Mouse (Mus musculus) embryonic facial prominence, embryonic 11.5 days (tissue): Measurements from ENCODE around the gene Herpud1. TPM values are rescaled to one million over a fixed set of nuclear protein-coding genes. Genes with fewer than 3 reads are reported as not detected.

ENCODE experiments used
- ATAC-seq: fragments of 200-750 bp; cut with Nextera tagmentation; replicated peaks from 2 replicates; pipeline ENCODE4 v1.8.0; 2017; ENCODE audit warnings: low read depth; ENCODE audit not compliant: insufficient number of reproducible peaks, low FRiP score, low TSS enrichment
- DNase-seq: peaks from one replicate; pipeline ENCODE4 v3.0.0-alpha.2; 2015; ENCODE audit warnings: low spot score
- H3K27ac ChIP-seq: fragments of 300-500 bp; sonication (generic); replicated peaks from 2 replicates; pipeline ENCODE4 v1.5.1; 2014; ENCODE audit warnings: mild to moderate bottlenecking, low read depth, low read length, control low read depth
- H3K27me3 ChIP-seq: fragments of 300-500 bp; sonication (generic); 2 replicates; pipeline ENCODE4 v1.6.1; 2014; ENCODE audit warnings: mild to moderate bottlenecking, low read length, moderate library complexity, mixed read lengths; ENCODE audit not compliant: control insufficient read depth, insufficient read depth
- H3K36me3 ChIP-seq: fragments of 300-500 bp; sonication (generic); replicated peaks from 2 replicates; pipeline ENCODE4 v1.6.1; 2014; ENCODE audit warnings: low read depth, mild to moderate bottlenecking, low read length, moderate library complexity, mixed read lengths; ENCODE audit not compliant: control insufficient read depth, insufficient read depth
- H3K4me1 ChIP-seq: fragments of 300-500 bp; sonication (generic); 2 replicates; pipeline ENCODE4 v1.6.1; 2014; ENCODE audit warnings: low read length, mixed read lengths; ENCODE audit not compliant: control insufficient read depth, insufficient read depth
- H3K4me2 ChIP-seq: fragments of 300-500 bp; sonication (generic); 2 replicates; pipeline ENCODE4 v1.6.1; 2014; ENCODE audit warnings: low read depth, mild to moderate bottlenecking, control low read depth, low read length, moderate library complexity
- H3K4me3 ChIP-seq: fragments of 300-500 bp; sonication (generic); 2 replicates; pipeline ENCODE4 v1.5.1; 2014; ENCODE audit warnings: low read depth, low read length, control low read depth
- H3K9ac ChIP-seq: fragments of 300-500 bp; sonication (generic); replicated peaks from 2 replicates; pipeline ENCODE4 v1.6.1; 2014; ENCODE audit warnings: mild to moderate bottlenecking, control low read depth, low read length
- H3K9me3 ChIP-seq: fragments of 300-500 bp; sonication (generic); replicated peaks from 2 replicates; pipeline ENCODE4 v1.6.1; 2016; ENCODE audit warnings: mild to moderate bottlenecking, low read length, inconsistent platforms, mixed read lengths; ENCODE audit not compliant: control insufficient read depth
- WGBS: fragments of 180-500 bp; shearing (Covaris S2); extraction: QIAGEN DNeasy Blood & Tissue Kit; methylation state at CpG from one replicate; pipeline ENCODE4 v1.1.7; 2014; 5-methylcytosine and 5-hydroxymethylcytosine counted together
- polyA plus RNA-seq: library from polyadenylated mRNA; unstranded; fragments of >200 nt; fragmentation: Nextera tagmentation; extraction: Ambion mirVana; gene quantifications from 2 replicates; pipeline ENCODE4 v1.2.1, GENCODE M21; 2014

The Herpud1 gene
- polyA plus RNA-seq, 1 experiment from 2014 or later = 54.8 TPM

- WGBS = 78% methylated on average over 9 of the region's 9 CpGs
- Histone ChIP-seq H3K27ac (no peak overlapping the region), H3K27me3 (no peaks in the 10 kb centered on the region), H3K4me3 (no peak overlapping the region), H3K9me3 (no peaks in the 10 kb centered on the region), H3K36me3 (no peaks in the 10 kb centered on the region), H3K9ac (no peak overlapping the region), H3K4me1 (no peaks in the 10 kb centered on the region), H3K4me2 (no peak overlapping the region)
- DNase-seq = no peak
- no peak for ATAC-seq
These were observed 37.8 kb upstream of the Herpud1 start for GRCm38 (mm10) chr8:94348425-94348824.

- Histone ChIP-seq H3K9ac (no peak overlapping the region), H3K27me3 (no peaks in the 10 kb centered on the region), H3K4me3 (no peak overlapping the region), H3K36me3 (no peaks in the 10 kb centered on the region), H3K27ac (no peak overlapping the region), H3K9me3 (no peaks in the 10 kb centered on the region), H3K4me1 (no peaks in the 10 kb centered on the region), H3K4me2 (no peak overlapping the region)
- ATAC-seq = no peak
- no peak for DNase-seq
- WGBS = 78% methylated on average over 7 of the region's 7 CpGs
These were observed 32.1 kb upstream of the Herpud1 start for GRCm38 (mm10) chr8:94354069-94354531.

- Histone ChIP-seq H3K36me3 (no peaks in the 10 kb centered on the region), H3K4me1 (no peaks in the 10 kb centered on the region), H3K4me3 (no peak overlapping the region), H3K27ac (no peak overlapping the region), H3K9me3 (no peaks in the 10 kb centered on the region), H3K27me3 (no peaks in the 10 kb centered on the region), H3K9ac (no peak overlapping the region), H3K4me2 (no peak overlapping the region)
- 73% methylated on average over 4 of the region's 4 CpGs for WGBS
- ATAC-seq (no peak), DNase-seq (no peak)
These were observed 31.7 kb upstream of the Herpud1 start for GRCm38 (mm10) chr8:94354571-94354970.

- Histone ChIP-seq H3K9ac (no peak overlapping the region), H3K4me2 (no peak overlapping the region), H3K4me1 (no peaks in the 10 kb centered on the region), H3K9me3 (no peaks in the 10 kb centered on the region), H3K36me3 (no peaks in the 10 kb centered on the region), H3K27me3 (no peaks in the 10 kb centered on the region), H3K27ac (no peak overlapping the region), H3K4me3 (no peak overlapping the region)
- no peak for DNase-seq
- WGBS = 77% methylated on average over 6 of the region's 6 CpGs
- ATAC-seq = no peak
These were observed 29.0 kb upstream of the Herpud1 start for GRCm38 (mm10) chr8:94357220-94357619.

GRCm38 (mm10) chr8:94358541-94358940 lies 27.7 kb upstream of the Herpud1 start:
- Histone ChIP-seq H3K27ac (no peak overlapping the region), H3K36me3 (no peaks in the 10 kb centered on the region), H3K4me1 (no peaks in the 10 kb centered on the region), H3K4me3 (no peak overlapping the region), H3K9me3 (no peaks in the 10 kb centered on the region), H3K4me2 (no peak overlapping the region), H3K27me3 (no peaks in the 10 kb centered on the region), H3K9ac (no peak overlapping the region)
- no peak for DNase-seq
- WGBS = 79% methylated on average over 5 of the region's 5 CpGs
- ATAC-seq = no peak

GRCm38 (mm10) chr8:94361774-94362431 lies 24.3 kb upstream of the Herpud1 start:
- ATAC-seq (no peak), DNase-seq (no peak)
- H3K4me3 ChIP-seq = no peak overlapping the region
- H3K27ac ChIP-seq = no peak overlapping the region
- H3K36me3 ChIP-seq = no peaks in the 10 kb centered on the region
- H3K27me3 ChIP-seq = no peaks in the 10 kb centered on the region
- H3K9me3 ChIP-seq = no peaks in the 10 kb centered on the region
- 85% methylated on average over 6 of the region's 6 CpGs for WGBS
- H3K4me1 ChIP-seq = no peaks in the 10 kb centered on the region
- no peak overlapping the region for H3K9ac ChIP-seq
- H3K4me2 ChIP-seq = no peak overlapping the region

- ATAC-seq (no peak), DNase-seq (no peak)
- WGBS = 76% methylated on average over 7 of the region's 7 CpGs
- Histone ChIP-seq H3K27ac (no peak overlapping the region), H3K4me1 (no peaks in the 10 kb centered on the region), H3K27me3 (no peaks in the 10 kb centered on the region), H3K36me3 (no peaks in the 10 kb centered on the region), H3K9me3 (no peaks in the 10 kb centered on the region), H3K4me3 (no peak overlapping the region), H3K9ac (no peak overlapping the region), H3K4me2 (no peak overlapping the region)
These were observed 23.5 kb upstream of the Herpud1 start for GRCm38 (mm10) chr8:94362607-94363239.

- 40% methylated on average over 4 of the region's 4 CpGs for WGBS
- ATAC-seq (no peak), DNase-seq (no peak)
- Histone ChIP-seq H3K4me2 (no peak overlapping the region), H3K27me3 (no peaks in the 10 kb centered on the region), H3K4me3 (no peak overlapping the region), H3K27ac (no peak overlapping the region), H3K9ac (no peak overlapping the region), H3K36me3 (no peaks in the 10 kb centered on the region), H3K4me1 (no peaks in the 10 kb centered on the region), H3K9me3 (no peaks in the 10 kb centered on the region)
These were observed 22.9 kb upstream of the Herpud1 start for GRCm38 (mm10) chr8:94363288-94363688.
